Mouse (Mus musculus) regulatory T cell (primary cell): ENCODE data around the gene Sdk2.

Experiments used
- in situ Hi-C: fragments of 300-600 bp; cut with MboI, MseI; formaldehyde crosslinking; loops from one replicate; pipeline ENCODE4 v1.15.1; 2025; ENCODE audit warnings: high pct_unique_total_duplicates

Gene Sdk2

GRCm38 (mm10) chr11:113745961-113746360 lies 320.9 kb downstream of the Sdk2 start:
- in situ Hi-C loops, result loop anchor here (5.0 kb wide), 2 partner anchors 39 to 66 kb away; no protein-coding TSS in a partner anchor

GRCm38 (mm10) chr11:113742998-113743397 lies 323.8 kb downstream of the Sdk2 start:
- in situ Hi-C loops, result no loop called here

GRCm38 (mm10) chr11:113740100-113740499 lies 326.7 kb downstream of the Sdk2 start:
- in situ Hi-C loops, result no loop called here

DNA sequence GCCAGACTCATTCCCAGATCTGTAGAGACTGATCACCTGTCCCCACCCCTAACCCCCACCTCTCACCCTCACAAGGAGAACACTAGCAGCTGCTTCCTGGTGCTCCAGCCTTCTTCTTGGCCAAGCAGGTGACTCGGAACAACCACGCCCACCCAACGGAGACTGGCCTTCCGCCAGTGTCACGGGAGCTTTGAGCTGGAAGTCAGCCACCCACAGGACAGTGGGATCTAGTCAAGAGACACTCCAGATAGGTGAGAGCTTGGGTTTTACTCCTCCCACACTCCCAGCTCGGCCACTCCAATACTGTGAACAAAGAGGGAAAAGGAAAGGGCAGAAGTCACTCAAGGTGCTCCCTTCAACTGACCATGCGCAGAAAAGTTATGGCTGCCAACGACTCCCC lies 327.6 kb downstream of the Sdk2 start:
- in situ Hi-C loops, result no loop called here

GRCm38 (mm10) chr11:113737912-113738311 lies 328.9 kb downstream of the Sdk2 start:
- in situ Hi-C loops, result no loop called here

DNA sequence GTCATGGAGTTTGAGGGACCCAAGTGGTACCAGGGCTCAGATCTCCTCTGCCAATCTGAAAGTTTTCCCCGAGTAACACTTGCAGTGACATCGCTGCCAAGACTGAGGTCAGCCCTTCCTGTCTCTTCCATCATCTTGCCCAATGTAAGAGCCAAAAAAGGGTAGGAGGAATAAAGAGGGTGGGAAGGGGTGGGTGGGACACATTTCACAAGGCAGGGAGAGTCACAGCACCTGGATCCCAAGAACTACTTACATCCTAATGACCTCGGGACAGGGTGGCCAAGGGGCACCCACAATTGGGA lies 329.3 kb downstream of the Sdk2 start:
- in situ Hi-C loops, result no loop called here

GRCm38 (mm10) chr11:113736848-113737552 lies 329.8 kb downstream of the Sdk2 start:
- in situ Hi-C loops, result no loop called here

DNA sequence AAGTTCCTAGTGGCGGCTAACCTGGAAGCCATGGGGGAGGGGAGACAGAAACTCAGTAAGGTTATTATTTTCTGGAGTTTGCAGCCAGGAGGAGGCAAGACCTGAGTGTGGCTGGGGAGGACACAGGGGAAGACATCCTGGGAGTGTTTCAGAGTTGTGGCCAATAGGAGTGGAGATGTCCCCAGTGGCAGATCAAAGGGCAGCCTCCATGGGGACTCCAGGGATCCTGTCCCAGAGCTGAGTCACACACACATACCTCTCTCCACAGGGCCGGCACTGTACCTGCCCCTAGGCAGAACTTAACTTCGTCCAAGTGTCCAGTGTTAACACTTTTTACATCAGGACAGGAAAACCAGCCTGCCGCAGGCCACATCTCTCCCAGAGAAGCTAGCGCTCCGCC lies 331.7 kb downstream of the Sdk2 start:
- in situ Hi-C loops, result no loop called here

DNA sequence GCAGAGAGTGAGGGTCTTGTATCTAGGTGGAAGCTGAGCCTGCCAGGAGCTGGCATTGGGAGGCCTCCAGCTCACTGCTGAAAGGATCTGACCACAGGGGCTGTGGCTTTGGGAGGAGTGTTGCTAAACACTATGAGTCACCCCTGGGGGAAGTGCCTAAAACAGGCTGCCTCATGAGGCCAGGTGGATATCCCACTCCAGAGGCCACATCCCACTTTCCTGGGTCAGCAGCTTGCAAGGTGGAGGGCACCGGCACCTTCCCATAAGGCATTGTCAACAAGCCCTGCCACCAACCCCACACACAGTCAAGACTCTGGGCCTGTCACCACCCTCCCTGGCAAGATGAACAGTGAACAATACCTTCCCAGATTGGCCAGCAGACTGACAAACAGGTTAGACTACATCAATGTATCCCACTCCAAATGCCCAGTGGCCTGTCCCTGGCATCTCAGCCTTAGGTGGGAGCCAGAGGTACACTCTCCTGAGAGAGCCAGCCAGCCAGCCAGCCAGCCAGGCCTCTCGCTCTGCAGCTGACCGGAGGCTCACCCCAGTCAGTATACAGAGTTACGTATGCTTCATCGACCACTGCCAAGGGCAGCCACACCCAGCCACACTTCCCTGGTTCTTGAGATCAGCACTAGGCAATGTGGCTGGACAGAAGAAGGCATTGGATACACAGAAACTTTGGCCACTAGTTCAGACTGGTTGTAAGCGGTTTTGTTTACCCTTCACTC lies 333.0 kb downstream of the Sdk2 start:
- in situ Hi-C loops, result no loop called here

GRCm38 (mm10) chr11:113731945-113732612 lies 334.8 kb downstream of the Sdk2 start:
- in situ Hi-C loops, result no loop called here

- in situ Hi-C loops, result no loop called here
Observed at GRCm38 (mm10) chr11:113730879-113731278, 336.0 kb downstream of the Sdk2 start.

DNA sequence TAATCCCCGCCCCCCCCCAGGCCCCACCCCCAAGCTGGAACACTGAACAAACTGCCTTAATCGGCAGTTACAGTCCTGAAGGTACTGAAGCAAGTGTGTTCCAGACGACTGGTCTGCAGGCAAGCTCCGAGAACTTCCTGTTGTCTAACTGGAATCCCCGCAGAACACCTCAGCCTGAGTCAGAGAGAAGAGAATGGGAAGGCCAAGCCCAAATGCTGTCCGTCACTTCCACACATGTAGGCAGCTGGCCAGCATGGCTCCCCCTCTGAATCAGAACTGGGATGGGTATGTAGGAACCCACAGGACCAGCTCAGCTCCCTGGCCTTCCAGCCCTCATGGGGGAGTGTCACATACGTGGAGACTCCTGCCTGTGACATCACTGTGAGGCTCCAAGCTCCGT lies 336.9 kb downstream of the Sdk2 start:
- in situ Hi-C loops, result no loop called here

DNA sequence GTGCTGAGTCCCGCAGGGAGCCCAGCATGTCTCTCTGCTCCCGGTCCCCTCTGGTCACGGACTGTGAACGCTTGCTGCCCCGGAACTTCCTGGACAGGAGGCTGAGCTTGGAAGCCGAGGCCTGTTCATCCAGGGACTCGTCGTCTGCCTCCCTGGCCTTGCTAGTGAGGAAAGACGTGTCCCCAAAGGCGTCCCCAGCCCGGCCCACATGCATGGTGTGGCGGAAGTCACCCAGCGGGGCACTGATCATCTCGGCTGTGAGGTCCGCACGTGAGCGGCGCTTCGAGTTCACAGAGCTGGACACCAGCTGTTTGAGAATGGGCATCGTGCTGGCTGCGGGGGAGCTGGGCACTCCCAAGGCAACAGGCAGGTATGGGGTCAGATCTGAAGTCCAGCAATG lies 337.6 kb downstream of the Sdk2 start:
- in situ Hi-C loops, result no loop called here

DNA sequence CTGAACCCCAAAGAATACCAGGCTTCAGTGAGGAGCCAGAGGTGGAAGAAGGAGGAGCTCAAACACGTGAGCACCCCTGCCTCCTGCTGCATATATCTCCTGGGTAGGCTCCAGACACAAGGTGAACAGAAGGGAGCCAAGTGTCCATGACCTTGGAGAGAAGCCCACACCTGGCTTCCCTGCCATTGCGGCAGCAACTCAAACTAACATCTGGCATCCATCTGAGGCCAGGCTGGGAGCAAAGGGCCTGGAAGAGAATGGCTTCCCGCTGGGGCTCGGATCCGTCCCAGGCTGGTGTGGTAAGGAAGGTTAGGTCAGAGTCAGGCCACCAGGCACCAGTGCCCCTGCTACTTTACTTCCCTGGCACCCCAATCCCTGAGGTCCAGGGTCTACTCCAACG lies 338.9 kb downstream of the Sdk2 start:
- in situ Hi-C loops, result no loop called here

GRCm38 (mm10) chr11:113726994-113727888 lies 339.6 kb downstream of the Sdk2 start:
- in situ Hi-C loops, result no loop called here
